Mouse (Mus musculus) adrenal gland, postnatal 4 days (tissue): ENCODE results near the gene Ubac2. TPM values are rescaled to one million over a fixed set of nuclear protein-coding genes. Genes with fewer than 3 reads are reported as not detected.
"Not testable (repeated sequence)": the region's sequence is repeated elsewhere in the genome, so short reads cannot be mapped to it uniquely, and the experiment has no call there.

Experiments used
- DNase-seq, 2 experiments: peaks; one replicate each; pipeline ENCODE4 v3.0.0; 2021 to 2022; ENCODE audit warnings: low spot score in 2 of 2, mixed read lengths in 2 of 2
- total RNA-seq, 2 experiments: library from RNA; stranded (reverse); gene quantifications; 2 replicates each; pipeline ENCODE4 v1.2.3; 2021

Ubac2 gene
- total RNA-seq, 2 experiments from 2014 or later, result 33.5 to 33.9 TPM

DNA sequence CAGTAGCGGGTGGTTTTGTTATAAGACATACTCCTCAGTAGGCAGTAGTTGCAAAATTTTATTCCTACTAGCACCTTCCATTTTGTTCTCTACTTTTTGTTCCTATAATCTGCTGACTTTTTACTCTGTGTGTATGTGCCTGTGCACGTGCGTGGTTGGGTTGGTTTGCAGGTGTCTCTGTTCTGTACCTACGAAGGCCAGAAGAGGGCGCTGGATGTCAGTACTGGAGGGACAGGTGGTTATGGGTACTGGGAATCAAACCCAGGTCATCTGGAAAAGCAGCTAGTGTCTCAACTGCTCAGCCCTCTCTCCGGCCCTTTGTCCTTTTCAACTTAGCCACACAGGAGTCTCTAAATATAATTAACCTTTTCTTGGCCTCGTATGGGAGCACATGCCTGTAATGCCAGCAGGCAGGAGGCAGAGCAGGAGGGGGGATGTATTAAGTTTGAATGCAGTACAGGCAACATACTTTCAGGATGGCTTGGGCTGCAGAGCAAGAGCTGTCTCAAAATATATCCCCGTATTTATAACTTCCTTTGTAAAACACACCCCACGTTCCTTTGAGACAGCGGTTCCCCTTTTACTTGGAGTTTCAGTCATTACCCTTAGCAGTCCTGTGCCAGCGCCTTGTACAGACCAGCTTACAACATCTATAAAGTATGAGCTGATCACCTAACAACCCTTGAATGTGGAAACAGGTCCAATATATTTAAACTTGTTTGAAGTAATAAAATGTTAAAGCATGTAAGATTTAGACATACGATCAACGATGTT lies 160.6 kb downstream of the Ubac2 start:
- no peak for DNase-seq

GRCm38 (mm10) chr14:122041413-122041825 lies 163.0 kb downstream of the Ubac2 start:
- DNase-seq, result no peak

DNA sequence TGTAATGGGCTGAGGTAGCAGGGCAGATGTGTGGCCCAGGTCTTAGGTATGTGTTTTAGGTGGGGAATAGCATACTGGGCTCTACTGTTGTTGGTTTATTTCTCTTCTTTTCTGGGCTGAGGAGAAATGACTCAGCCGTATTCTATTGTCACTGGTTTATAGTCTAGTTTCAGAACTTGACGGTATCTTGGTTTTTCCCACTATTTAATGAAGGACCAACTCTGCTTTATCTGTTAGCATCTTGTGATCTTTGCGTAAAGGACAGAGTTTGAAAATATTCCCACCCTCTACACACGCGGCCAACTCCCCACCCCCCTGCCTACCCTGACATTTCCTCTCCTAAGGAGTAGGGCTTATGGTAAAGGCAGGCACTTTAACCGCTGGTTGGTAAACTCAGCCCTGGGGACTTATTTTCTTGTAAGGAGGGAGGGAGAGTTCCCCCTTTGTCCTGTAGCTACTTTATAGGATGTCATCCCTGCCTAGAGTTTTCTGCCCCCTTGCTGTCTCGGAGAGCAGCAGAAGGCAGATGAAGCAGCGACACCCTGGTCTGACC lies 163.8 kb downstream of the Ubac2 start:
- no peak for DNase-seq

DNA sequence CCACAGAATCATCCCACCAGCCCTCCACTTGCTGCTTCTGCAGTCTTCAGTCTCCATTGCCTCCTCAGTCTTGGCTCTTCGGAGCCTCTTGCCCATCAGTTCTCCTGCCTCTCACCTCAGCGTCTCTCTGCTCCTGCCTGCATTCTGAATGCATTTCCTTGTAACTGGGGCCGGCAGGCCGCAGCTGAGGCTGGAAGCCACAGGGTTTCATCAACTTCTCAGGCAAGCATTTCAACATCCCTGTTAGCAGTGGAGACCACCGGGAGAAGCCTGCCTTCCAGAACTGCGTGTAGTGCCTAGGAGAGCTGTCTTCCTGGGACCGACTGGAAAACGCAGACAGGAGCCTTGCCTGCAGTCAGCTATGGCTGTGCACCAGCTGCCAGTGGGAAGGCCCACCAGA lies 169.4 kb downstream of the Ubac2 start:
- no peak for DNase-seq

DNA sequence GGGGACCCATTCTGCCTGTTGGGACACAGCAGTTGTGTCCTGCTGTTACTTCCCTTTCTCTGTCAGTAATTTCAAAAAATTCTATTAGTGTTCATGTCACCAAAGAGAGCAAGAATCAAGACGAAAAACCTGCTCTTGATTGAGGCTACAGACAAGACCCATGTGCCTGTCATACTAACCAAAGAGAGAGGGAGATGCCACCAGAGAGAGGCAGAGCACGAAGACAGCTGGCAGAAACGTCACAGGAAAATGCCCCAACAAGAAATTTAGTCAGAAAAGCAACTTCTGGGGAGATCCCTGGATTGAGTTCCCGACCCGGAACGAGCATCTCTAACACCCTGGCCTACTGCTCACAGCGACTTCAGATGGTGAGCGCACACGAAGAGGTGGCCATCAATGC lies 170.4 kb downstream of the Ubac2 start:
- DNase-seq, result no peak

DNA sequence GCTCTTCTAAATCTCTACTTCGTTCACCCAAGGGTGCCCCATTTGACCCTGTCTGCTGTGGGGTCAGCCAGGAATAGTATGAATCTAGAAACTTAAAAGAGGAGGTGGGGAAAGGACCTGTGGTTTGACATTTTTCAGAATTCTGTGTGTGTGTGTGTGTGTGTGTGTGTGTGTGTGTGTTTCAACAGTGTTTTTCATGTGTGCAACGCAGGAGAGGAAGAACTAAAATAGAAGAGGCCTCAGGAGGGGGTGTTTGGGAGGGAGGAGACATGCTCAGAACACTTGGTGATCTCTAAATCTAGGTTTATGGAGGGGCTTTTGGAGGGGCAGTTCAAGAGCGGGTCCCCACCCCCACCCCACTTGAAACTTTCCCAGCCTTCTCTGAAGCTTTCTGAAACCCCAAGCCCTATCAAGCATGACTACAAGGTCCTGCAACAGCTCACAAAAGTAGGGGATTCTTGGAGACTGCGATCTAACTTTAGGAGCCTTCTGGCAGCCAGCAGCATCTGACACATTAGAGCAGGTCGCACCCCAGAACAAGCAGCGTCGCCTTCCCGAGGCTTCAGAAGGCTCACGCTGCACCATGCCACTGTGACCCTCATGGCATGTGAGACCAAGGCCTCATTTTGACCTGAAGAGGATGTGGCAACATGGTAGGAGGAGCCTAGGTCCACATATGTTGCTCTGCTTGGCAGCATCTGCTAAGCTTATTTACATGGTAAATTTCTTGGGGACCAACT lies 174.6 kb downstream of the Ubac2 start:
- DNase-seq, result no peak

DNA sequence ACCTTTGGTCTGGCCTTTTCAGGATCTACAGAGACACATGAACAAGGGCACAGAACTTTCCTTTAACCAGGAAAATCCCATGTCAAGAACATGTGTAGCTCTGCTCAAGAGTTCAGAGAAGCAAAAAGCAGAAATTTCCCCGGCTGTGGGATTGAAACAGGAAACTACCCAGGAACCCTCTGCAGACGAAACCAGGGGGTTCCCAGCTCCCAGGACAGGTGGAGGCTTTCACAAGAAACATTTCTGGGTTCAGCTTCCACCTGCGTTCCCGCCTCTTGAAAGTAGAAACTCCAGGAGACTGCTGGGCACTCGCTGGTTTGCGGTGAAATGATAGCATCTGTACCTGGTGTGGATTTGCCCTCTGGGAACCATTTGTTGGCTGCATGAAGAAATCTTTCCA lies 178.5 kb downstream of the Ubac2 start:
- DNase-seq, result no peak

- no peak for DNase-seq
Observed at GRCm38 (mm10) chr14:122057941-122058346, 179.5 kb downstream of the Ubac2 start.

DNA sequence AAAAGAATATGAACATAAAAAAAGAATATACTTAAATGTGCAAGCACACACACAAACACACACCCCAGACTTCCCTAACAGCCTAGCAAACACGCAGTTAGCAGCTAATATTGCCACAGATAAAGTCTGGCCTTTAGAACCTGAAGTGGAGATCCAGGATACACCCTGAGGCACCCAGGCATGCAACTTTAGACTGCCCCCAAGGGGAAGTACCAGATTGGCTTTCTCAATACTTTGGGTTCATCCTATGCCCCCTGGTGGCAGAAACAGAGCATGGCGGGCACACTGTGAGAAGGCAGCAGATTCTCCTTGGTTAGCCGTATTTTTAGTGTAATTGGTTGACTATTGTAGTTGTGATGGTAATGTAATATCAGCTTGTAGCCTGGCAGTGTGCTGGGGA lies 182.2 kb downstream of the Ubac2 start:
- peak; percentile 53 to 78 for DNase-seq

- no peak for DNase-seq
Observed at GRCm38 (mm10) chr14:122061376-122061775, 183.0 kb downstream of the Ubac2 start.

DNA sequence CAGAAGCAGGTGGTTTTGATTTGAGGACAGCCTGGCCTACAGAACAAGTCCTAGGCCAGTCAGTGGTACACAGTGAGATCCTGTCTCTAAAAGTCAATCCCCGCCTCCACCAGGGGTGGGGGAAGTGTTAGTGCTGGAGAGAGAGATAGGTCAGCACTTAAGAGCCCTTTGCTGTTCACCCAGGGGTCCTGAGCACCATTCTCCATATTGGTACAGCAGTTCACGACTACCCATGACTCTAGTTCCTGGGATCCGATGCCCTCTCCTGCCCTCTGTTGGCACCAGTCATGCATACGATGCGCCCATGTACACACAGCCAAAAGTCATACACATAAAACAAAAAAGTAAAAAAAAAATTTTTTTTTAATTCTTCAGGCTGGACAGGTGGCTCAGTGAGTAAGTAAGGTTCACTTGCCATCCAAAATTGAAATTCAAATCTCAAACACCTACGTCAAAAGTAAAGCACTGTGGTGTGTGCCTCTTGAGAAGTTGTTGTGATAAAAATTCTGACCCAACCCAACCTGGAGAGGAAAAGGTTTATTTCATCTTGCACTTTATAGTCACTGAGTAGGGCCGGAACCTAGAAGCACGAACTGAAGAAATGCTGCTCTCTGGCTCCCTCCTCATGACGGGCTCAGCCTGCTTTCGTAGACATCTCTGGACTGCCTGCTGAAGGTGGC lies 184.1 kb downstream of the Ubac2 start:
- DNase-seq, result no peak

DNA sequence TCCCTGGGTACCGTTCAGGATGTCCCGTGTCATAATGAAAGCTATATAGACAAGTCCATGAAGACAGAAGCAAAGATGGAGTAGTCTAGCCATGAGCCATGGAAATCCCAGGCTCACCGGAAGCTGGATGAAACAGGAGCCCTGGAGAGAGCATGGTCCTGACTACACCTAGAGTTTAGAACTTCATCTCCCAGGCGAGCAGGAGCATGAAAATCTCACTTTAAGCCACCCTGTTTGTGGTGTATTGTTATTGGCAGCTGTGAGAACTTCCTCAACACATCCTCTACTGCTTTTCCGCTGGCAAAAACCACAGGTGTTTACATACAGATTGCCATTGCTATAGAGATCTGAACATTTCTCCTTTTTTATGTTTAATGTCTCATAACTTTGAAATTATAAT lies 185.2 kb downstream of the Ubac2 start:
- DNase-seq, result no peak

DNA sequence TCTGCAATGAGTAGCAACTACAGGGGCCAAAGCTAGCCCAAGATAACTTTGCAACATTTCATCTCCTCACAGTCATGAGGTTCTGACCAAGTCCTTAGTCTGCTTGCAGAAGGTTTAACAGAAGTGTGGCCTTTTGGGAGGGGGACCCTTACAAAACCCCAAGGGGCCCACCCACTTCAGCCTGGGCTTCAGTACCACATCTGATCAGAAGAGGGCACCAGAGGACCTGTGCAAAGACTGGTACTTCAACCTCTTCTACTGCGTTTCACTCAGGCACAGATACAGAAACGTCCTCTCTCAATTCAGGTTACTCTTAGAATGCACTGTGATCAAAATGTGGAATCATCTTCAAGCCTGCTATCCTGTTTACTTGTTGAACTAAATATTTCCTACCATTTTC lies 186.1 kb downstream of the Ubac2 start:
- DNase-seq, result peak; percentile 17 to 46

GRCm38 (mm10) chr14:122066243-122066642 lies 187.8 kb downstream of the Ubac2 start:
- DNase-seq, result no peak

DNA sequence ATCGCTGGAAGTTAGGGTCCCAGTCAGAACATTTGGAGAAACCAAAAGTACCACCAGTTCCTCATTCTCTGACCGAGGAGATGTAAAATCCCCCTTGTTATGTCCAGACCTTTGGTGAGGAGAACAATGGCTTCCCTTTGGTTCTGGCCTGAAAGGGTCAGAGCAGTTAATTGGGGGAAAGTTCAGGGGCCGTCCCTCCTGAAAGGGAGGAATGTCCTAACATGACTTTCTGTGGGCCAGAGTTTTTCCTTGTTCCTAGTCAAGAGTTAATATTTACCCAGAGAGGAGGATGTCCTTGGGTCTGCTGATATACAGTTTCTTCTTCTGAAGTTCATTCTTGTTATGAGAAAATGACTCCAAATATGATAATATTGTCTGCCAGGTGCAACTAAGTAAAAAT lies 189.6 kb downstream of the Ubac2 start:
- DNase-seq, result not testable (repeated sequence)

GRCm38 (mm10) chr14:122068801-122069695 lies 190.6 kb downstream of the Ubac2 start:
- no peak for DNase-seq

DNA sequence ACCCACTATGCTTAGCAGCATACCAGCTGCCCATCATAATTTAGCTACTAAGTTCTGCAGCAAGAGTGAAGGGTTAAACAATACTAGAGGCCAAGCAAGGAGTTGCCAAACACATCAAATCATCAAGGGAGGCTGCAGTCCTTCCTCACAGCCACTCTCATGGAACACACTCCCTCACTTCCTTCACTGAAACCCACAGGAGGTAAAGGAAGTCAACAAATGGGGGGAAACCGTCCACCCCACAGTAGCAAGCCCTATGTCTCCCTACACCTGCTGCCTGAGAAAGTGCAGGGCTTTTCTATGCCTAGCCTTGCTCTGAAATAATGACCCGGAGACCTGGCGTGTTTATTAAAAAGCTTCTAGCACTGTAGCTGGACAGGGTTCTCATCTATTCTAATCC lies 191.5 kb downstream of the Ubac2 start:
- DNase-seq, result no peak
